Comparison of ENCODE assay signal across 8 mouse cellular contexts in genomic region chr6:38695380-38696054, GRCm38 (mm10). TPM values are rescaled to one million over a fixed set of nuclear protein-coding genes. Genes with fewer than 3 reads are reported as not detected.
DNase-seq lines count a peak whose midpoint lies in the region; ATAC-seq and TF ChIP-seq lines count a peak whose summit lies in the region.

No protein-coding gene starts in this region.

- DNase-seq in ZHBTc4 (ENCODE audit: low read depth, low spot score): peak; percentile 87
- DNase-seq in cerebellum, postnatal 4 days (ENCODE audit: low spot score in 2 of 2): peak; percentile 75 to 82
- peak; percentile 85 for DNase-seq in gastrocnemius, adult 2 months
- peak; percentile 49 to 70 for DNase-seq in left cerebral cortex, adult 8-10 months (ENCODE audit: low spot score in 2 of 2)
- DNase-seq in mesoderm, embryonic 11.5 days (ENCODE audit: low read depth, low spot score): peak; percentile 89
- peak; percentile 92 for DNase-seq in right cerebral cortex, postnatal 4 days
- peak; percentile 64 for DNase-seq in yolk sac, embryonic 10.5 days (ENCODE audit: low spot score)

- peak; percentile 53 for ATAC-seq in inflammation-experienced regulatory T-cells, adult 6 months

- intact Hi-C loops in gastrocnemius, adult 2 months (cut with DNase I): loop anchor here (1.0 to 5.0 kb wide), 2 partner anchors 45 to 203 kb away; no protein-coding TSS in a partner anchor

- no peak overlapping the region for H3K27ac ChIP-seq in gastrocnemius, adult 2 months

- peak; percentile 85 for TF ChIP-seq CTCF in gastrocnemius, adult 2 months (IDR thresholded peaks at IDR 0.05)

- H3K4me3 ChIP-seq in gastrocnemius, adult 2 months: no peak overlapping the region

RNA-seq across cellular contexts. Expression of gene Clec2l, which starts 32.6 kb away (rescaled TPM):
- total RNA-seq in gastrocnemius, adult 2 months (2021): under 1 TPM in 1 of 2 experiments, not detected in 1; 0.22 TPM
- polyA plus RNA-seq in inflammation-experienced regulatory T-cells, adult 6 months (2017; shearing (Covaris generic)): under 1 TPM in 1 of 3 experiments, not detected in 2; 0.25 TPM
- total RNA-seq in left cerebral cortex, adult 8-10 months (2022): 10 to 100 TPM; 53.3 to 64.2 (median 57.4) TPM

RNA-seq across cellular contexts. Expression of gene Klrg2, which starts 58.5 kb away (rescaled TPM):
- under 1 TPM in 1 of 2 experiments, not detected in 1; 0.17 TPM for total RNA-seq in gastrocnemius, adult 2 months (2021)
- polyA plus RNA-seq in inflammation-experienced regulatory T-cells, adult 6 months (2017; shearing (Covaris generic)): not detected
- under 1 TPM; 0.21 to 0.82 (median 0.46) TPM for total RNA-seq in left cerebral cortex, adult 8-10 months (2022)

Comparison
In these comparisons a context has a peak if more than half of its experiments do, and no peak if none do; other contexts are left out.
1. RNA of gene Clec2l, which starts 32.6 kb away (total RNA-seq): 53.3 to 64.2 TPM in left cerebral cortex, adult 8-10 months; 0.22 TPM in gastrocnemius, adult 2 months; every median in the first group is over 10 times any median in the second.
2. Peak in every context shown above with its lines, with median percentiles within 50 percentile points of each other: DNase-seq.